Mouse (Mus musculus) heart, embryonic 14.5 days (tissue): ENCODE measurements around the gene Cacna1c. TPM values are rescaled to one million over a fixed set of nuclear protein-coding genes. Genes with fewer than 3 reads are reported as not detected.
A peak's percentile ranks its signal among the peaks of the same experiment; 100 is the strongest.

Source experiments
- ATAC-seq: fragments of 200-750 bp; cut with Nextera tagmentation; 2 replicates; pipeline ENCODE4 v1.8.0; 2017; ENCODE audit warnings: low read depth, moderate TSS enrichment; ENCODE audit not compliant: insufficient number of reproducible peaks, insufficient read depth, low FRiP score
- H3K27ac ChIP-seq, 2 experiments: fragments of 200-500 bp in 1 of 2; fragments of 300-500 bp in 1 of 2; sonication (generic) in 1 of 2; replicated peaks in 1 of 2; 2 replicates each; pipeline ENCODE4 v1.5.1; 2012 to 2014; ENCODE audit warnings: low read depth in 2 of 2, low read length in 2 of 2, control low read depth in 1 of 2, mild to moderate bottlenecking in 1 of 2, mixed read lengths in 1 of 2; ENCODE audit not compliant: control insufficient read depth in 1 of 2, insufficient read depth in 1 of 2
- H3K27me3 ChIP-seq: fragments of 300-500 bp; sonication (generic); 2 replicates; pipeline ENCODE4 v1.6.1; 2014; ENCODE audit warnings: mild to moderate bottlenecking, low read length, control low read depth; ENCODE audit not compliant: control insufficient read depth, insufficient read depth
- H3K36me3 ChIP-seq: fragments of 300-500 bp; sonication (generic); 2 replicates; pipeline ENCODE4 v1.6.1; 2014; ENCODE audit warnings: mild to moderate bottlenecking, control low read depth, low read length, mixed read lengths; ENCODE audit not compliant: control insufficient read depth, insufficient read depth
- H3K4me1 ChIP-seq, 2 experiments: fragments of 200-500 bp in 1 of 2; fragments of 300-500 bp in 1 of 2; sonication (generic) in 1 of 2; 2 replicates each; pipeline ENCODE4 v1.6.1; 2012 to 2014; ENCODE audit warnings: low read length in 2 of 2, control low read depth in 1 of 2, mixed read lengths in 1 of 2; ENCODE audit not compliant: control insufficient read depth in 2 of 2, insufficient read depth in 2 of 2
- H3K4me2 ChIP-seq: fragments of 300-500 bp; sonication (generic); 2 replicates; pipeline ENCODE4 v1.6.1; 2014; ENCODE audit warnings: mild to moderate bottlenecking, low read length
- H3K4me3 ChIP-seq, 2 experiments: fragments of 200-500 bp in 1 of 2; fragments of 300-500 bp in 1 of 2; sonication (generic) in 1 of 2; 2 replicates each; pipeline ENCODE4 v1.5.1; 2012 to 2014; ENCODE audit warnings: low read length in 2 of 2, mild to moderate bottlenecking in 2 of 2, control low read depth in 1 of 2, low read depth in 1 of 2, moderate library complexity in 1 of 2; ENCODE audit not compliant: control insufficient read depth in 1 of 2, insufficient read depth in 1 of 2
- H3K9ac ChIP-seq: fragments of 300-500 bp; sonication (generic); 2 replicates; pipeline ENCODE4 v1.6.1; 2014; ENCODE audit warnings: mild to moderate bottlenecking, low read length
- H3K9me3 ChIP-seq: fragments of 300-500 bp; sonication (generic); 2 replicates; pipeline ENCODE4 v1.6.1; 2016; ENCODE audit warnings: low read length, control low read depth; ENCODE audit not compliant: control insufficient read depth
- WGBS: fragments of 180-500 bp; shearing (Covaris S2); extraction: QIAGEN DNeasy Blood & Tissue Kit; methylation state at CpG from one replicate; pipeline ENCODE4 v1.1.7; 2014; 5-methylcytosine and 5-hydroxymethylcytosine counted together
- polyA plus RNA-seq: library from polyadenylated mRNA; unstranded; fragments of >200 nt; fragmentation: Nextera tagmentation; extraction: Ambion mirVana; gene quantifications from 2 replicates; pipeline ENCODE4 v1.2.1, GENCODE M21; 2014

Gene Cacna1c
- polyA plus RNA-seq, 1 experiment from 2014 or later, result 60.9 TPM

DNA sequence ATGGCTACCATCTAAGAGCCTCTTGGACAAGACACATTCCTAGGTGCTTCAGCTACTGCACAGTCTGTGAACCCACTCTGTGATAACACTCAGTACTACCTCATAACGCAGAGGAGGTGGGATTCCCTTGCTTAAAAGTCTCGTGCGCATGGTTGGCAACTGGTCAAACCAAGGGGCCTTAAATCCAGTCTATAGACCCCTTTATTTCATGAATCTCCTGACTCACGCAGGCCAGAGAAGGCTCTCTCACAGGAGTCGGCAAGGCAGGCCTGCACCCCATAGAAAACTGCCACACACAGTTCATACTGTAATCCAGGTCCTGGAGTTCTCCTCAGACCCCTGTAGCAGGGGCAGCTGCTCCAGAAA, 273.0 kb downstream of the Cacna1c start:
- 67% methylated on average over 5 of the region's 5 CpGs for WGBS

DNA sequence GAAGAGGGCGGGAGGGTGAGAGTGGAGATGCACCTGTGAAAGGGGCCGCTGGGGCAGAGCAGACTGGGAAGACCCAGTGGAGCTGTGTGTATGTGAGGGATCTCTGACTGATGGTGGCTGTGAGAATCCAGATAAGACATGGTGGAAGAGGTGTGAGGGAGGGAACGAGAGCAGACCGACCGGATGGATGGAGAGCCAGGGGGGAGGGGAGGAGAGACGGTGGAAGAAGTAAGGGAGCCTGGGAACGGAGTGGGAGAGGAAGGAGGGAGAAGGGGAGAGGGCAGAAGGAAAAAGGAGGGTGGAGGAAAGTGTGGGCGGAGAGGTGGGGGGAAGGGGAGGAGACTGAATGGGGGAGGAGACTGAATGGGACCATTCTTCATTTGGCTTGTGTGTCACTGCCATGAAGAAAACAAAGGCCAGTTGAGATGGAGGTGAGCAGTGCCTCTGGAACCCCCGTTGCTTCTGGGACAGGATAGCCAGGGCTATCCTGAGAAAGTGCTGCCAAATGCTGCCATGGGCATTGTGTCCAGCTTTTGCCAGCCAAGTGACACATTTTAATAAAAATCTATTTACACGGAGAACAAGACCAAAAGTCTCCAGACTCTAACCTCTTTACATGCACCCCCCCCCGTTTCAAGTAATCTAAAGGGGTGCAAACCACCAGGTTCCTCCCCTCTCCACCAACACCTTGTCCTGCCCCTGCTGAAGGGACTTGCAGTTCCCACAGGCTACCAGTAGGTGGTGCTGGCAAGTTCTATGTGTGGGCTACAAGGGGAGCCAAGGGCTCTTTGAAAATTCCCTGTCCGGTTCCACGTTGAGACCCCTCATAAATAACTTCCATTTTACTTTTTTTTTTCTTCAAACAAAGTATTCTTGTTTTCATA, 273.6 kb downstream of the Cacna1c start:
- no peak overlapping the region for H3K4me2 ChIP-seq
- no peaks in the 10 kb centered on the region for H3K36me3 ChIP-seq
- WGBS, result 21% methylated on average over 13 of the region's 13 CpGs
- no peak overlapping the region for H3K9ac ChIP-seq
- no peak overlapping the region for H3K4me3 ChIP-seq
- H3K27me3 ChIP-seq, result no peaks in the 10 kb centered on the region
- ATAC-seq, result no peak
- no peaks in the 10 kb centered on the region for H3K9me3 ChIP-seq
- peaks cover 6 to 42% of the 10 kb centered on the region in 2 experiments for H3K4me1 ChIP-seq
- no peak overlapping the region for H3K27ac ChIP-seq

More for the DNA sequence above, 273.0 kb downstream of the Cacna1c start:
- no peak overlapping the region for H3K27ac ChIP-seq
- H3K9me3 ChIP-seq, result no peaks in the 10 kb centered on the region
- H3K9ac ChIP-seq, result no peak overlapping the region
- H3K36me3 ChIP-seq, result no peaks in the 10 kb centered on the region
- H3K4me3 ChIP-seq, result no peak overlapping the region
- peak; percentile 36; the same call in 1 of the 2 replicates for ATAC-seq
- H3K4me2 ChIP-seq, result no peak overlapping the region
- H3K4me1 ChIP-seq, result peaks cover 6 to 42% of the 10 kb centered on the region in 2 experiments
- no peaks in the 10 kb centered on the region for H3K27me3 ChIP-seq

DNA sequence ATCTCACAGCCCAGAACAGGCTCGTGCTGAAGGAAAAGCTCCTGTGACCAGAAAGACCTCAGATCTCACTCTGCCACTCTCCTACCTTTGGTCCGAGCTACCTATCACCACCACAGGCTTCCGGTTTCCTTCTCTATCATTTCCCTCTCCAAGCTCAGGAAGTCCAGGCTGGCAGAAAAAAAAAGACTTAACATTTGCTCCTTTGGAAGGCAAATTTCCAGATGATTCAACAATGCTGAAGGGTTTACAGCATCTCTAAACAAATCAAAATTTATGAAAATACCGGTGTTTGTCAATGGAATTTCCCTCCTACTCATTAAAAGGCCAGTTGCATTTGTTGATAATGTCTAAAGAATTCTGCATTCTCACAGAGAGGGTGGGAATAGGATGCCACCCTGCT, 288.0 kb downstream of the Cacna1c start:
- 62% methylated on average over 4 of the region's 4 CpGs for WGBS
- no peaks in the 10 kb centered on the region for H3K27me3 ChIP-seq
- H3K4me3 ChIP-seq, result no peak overlapping the region
- H3K4me2 ChIP-seq, result no peak overlapping the region
- no peak overlapping the region for H3K27ac ChIP-seq
- no peak overlapping the region for H3K9ac ChIP-seq
- ATAC-seq, result no peak
- no peaks in the 10 kb centered on the region for H3K36me3 ChIP-seq
- no peaks in the 10 kb centered on the region for H3K9me3 ChIP-seq
- H3K4me1 ChIP-seq, result peaks cover 10 to 56% of the 10 kb centered on the region in 2 experiments

- Histone ChIP-seq H3K9ac (no peak overlapping the region), H3K4me2 (no peak overlapping the region), H3K27me3 (no peaks in the 10 kb centered on the region), H3K27ac (no peak overlapping the region), H3K36me3 (no peaks in the 10 kb centered on the region), H3K9me3 (no peaks in the 10 kb centered on the region), H3K4me3 (no peak overlapping the region), H3K4me1 (peaks cover 6 to 52% of the 10 kb centered on the region in 2 experiments)
- no peak for ATAC-seq
- WGBS, result 52% methylated on average over 1 of the region's 1 CpGs
Measured at GRCm38 (mm10) chr6:118907704-118908103, 288.5 kb downstream of the Cacna1c start.

GRCm38 (mm10) chr6:118906878-118907277, 289.3 kb downstream of the Cacna1c start:
- Histone ChIP-seq H3K36me3 (no peaks in the 10 kb centered on the region), H3K4me2 (peak overlapping the region; percentile 14; the same call in 1 of the 2 replicates), H3K4me3 (no peak overlapping the region), H3K9ac (no peak overlapping the region), H3K9me3 (no peaks in the 10 kb centered on the region), H3K27ac (no peak overlapping the region), H3K4me1 (peaks cover 6 to 48% of the 10 kb centered on the region in 2 experiments), H3K27me3 (no peaks in the 10 kb centered on the region)
- WGBS, result 43% methylated on average over 5 of the region's 5 CpGs
- no peak for ATAC-seq

DNA sequence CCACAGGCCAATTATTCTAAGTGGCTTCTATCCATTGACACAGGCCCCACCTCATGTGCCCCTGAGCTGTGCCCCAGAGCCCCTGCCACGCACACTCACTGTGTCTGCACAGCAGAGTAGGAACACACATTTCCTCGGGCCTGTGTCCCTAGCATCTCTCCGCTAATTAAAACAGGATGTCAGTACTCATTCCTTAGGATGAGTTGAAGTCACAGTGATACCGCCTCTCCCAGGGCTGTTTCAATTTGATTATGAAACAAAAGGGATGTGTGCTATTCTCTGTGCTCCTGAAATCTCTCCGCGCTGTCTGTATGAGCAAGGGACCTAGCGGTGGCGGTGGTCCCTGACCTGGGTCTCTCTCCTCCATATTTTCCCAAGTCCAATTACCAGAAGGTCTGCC, 296.5 kb downstream of the Cacna1c start:
- Histone ChIP-seq H3K4me2 (no peak overlapping the region), H3K27me3 (no peaks in the 10 kb centered on the region), H3K9me3 (no peaks in the 10 kb centered on the region), H3K36me3 (no peaks in the 10 kb centered on the region), H3K4me3 (no peak overlapping the region), H3K9ac (no peak overlapping the region), H3K4me1 (peaks cover 14 to 46% of the 10 kb centered on the region in 2 experiments), H3K27ac (no peak overlapping the region)
- 78% methylated on average over 8 of the region's 8 CpGs for WGBS
- no peak for ATAC-seq

DNA sequence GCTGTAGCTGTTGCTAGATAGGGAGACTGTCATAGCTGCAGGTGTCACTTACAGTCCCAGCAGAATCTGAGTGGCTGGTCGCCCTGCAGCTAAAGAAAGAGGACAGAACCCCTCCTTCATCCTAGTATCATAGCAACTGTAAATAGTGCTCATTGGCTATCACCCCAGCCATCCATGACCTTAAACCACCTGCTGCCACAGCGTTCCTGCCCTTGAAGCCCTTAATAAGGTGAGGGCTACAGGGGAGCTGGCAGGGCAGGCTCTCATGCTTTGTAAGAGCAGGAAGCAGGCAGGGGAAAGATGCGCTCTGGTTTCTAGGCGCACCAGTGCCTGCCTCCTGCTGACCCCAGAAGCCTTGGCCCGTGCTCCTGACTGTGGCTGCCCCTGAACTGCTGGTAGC, 299.1 kb downstream of the Cacna1c start:
- H3K4me3 ChIP-seq, result no peak overlapping the region
- no peaks in the 10 kb centered on the region for H3K36me3 ChIP-seq
- H3K27ac ChIP-seq, result no peak overlapping the region
- no peaks in the 10 kb centered on the region for H3K27me3 ChIP-seq
- no peak overlapping the region for H3K9ac ChIP-seq
- 25% methylated on average over 5 of the region's 5 CpGs for WGBS
- peaks cover 14 to 46% of the 10 kb centered on the region in 2 experiments for H3K4me1 ChIP-seq
- ATAC-seq, result peak; percentile 15; the same call in 1 of the 2 replicates
- H3K4me2 ChIP-seq, result no peak overlapping the region
- H3K9me3 ChIP-seq, result no peaks in the 10 kb centered on the region
